Mouse (Mus musculus): ENCODE data around the gene Rc3h2. TPM values are rescaled to one million over a fixed set of nuclear protein-coding genes. Genes with fewer than 3 reads are reported as not detected.

Gene Rc3h2
- 28.2 TPM for polyA plus RNA-seq (2017; shearing (Covaris generic))

GRCm38 (mm10) chr2:37422306-37423304 lies at the start of gene Rc3h2:
Rc3h2 (minus strand) TSS chr2:37422903.

GRCm38 (mm10) chr2:37442611-37443591 lies 20.2 kb upstream of the Rc3h2 start, which contains the start of the genes Zbtb26, Zbtb6 and Rabgap1:
Zbtb26 (minus strand) TSS chr2:37443135.
Zbtb6 (minus strand) TSS chr2:37443171.
Rabgap1 (plus strand) TSS chr2:37443279.

DNA sequence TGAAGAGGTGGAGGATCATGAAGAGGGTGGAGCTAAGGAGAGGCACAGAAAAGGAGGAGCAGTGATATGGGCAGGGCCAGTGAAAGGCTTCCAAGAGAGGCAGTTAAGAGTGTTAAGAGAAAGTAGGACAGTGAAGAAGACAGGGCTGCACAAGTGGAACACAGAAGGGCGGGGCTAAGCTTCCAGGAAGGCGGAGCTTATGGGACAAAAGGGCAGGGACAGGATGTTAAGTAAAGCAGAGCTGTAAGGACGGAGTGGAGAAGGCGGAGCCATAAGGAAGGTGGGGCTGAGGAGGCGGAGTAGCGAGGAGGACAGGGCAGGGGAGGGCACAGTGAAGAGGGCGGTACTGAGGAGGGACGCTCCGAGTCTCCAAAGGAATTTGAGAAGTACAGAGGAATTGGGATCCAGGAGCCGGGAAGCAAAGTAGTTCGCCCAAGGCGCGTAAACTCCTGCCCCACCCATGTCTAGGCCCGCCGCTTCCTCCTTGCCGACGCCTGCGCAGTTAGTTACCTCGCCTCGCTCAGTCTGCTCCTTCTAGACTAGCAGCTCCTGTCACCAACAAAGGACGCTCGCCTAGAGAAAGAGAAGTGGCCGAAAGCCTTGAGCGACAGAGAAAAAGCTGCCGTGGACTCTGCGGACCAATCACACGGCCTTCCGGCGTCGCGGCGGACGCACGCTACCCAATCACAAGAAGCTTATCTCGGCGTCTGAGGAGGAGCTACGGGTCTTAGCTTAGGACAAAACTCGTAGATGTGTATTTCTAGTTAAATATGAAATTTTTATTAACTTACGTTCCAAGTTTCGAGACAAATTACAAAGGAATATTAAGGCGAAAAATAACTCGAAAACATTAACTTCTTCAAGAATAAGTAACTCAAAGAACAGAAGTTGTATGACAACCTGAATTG lies 63.8 kb downstream of the Rc3h2 start, which contains the start of gene Pdcl:
Gene Pdcl, minus strand, starts transcription at position 700 of the 908 bp plus-strand sequence.

GRCm38 (mm10) chr2:37326215-37326614 lies 96.5 kb downstream of the Rc3h2 start, which contains the start of gene Olfr368:
Olfr368 (plus strand) TSS chr2:37326515.

Other genes starting within 250 kb of the Rc3h2 start
- gene Olfr365, start 234.7 kb downstream of the Rc3h2 start, polyA plus RNA-seq (2017; shearing (Covaris generic)) = not detected
- not detected for gene Olfr366, start 211.3 kb downstream of the Rc3h2 start, polyA plus RNA-seq (2017; shearing (Covaris generic))
- not detected for gene Olfr368, start 96.4 kb downstream of the Rc3h2 start, polyA plus RNA-seq (2017; shearing (Covaris generic))
- gene Pdcl, start 63.6 kb downstream of the Rc3h2 start, polyA plus RNA-seq (2017; shearing (Covaris generic)) = 37.6 TPM
- gene Zbtb26, start 20.2 kb upstream of the Rc3h2 start, polyA plus RNA-seq (2017; shearing (Covaris generic)) = 8.1 TPM
- gene Zbtb6, start 20.3 kb upstream of the Rc3h2 start, polyA plus RNA-seq (2017; shearing (Covaris generic)) = 7.4 TPM
- gene Rabgap1, start 20.4 kb upstream of the Rc3h2 start, polyA plus RNA-seq (2017; shearing (Covaris generic)) = 90.5 TPM
- 1.3 TPM for gene Gpr21, start 93.4 kb upstream of the Rc3h2 start, polyA plus RNA-seq (2017; shearing (Covaris generic))